Mouse (Mus musculus): Measurements from ENCODE around the gene Utp18.
"Not testable (repeated sequence)": the region's sequence is repeated elsewhere in the genome, so short reads cannot be mapped to it uniquely, and the experiment has no call there.

Gene Utp18

DNA sequence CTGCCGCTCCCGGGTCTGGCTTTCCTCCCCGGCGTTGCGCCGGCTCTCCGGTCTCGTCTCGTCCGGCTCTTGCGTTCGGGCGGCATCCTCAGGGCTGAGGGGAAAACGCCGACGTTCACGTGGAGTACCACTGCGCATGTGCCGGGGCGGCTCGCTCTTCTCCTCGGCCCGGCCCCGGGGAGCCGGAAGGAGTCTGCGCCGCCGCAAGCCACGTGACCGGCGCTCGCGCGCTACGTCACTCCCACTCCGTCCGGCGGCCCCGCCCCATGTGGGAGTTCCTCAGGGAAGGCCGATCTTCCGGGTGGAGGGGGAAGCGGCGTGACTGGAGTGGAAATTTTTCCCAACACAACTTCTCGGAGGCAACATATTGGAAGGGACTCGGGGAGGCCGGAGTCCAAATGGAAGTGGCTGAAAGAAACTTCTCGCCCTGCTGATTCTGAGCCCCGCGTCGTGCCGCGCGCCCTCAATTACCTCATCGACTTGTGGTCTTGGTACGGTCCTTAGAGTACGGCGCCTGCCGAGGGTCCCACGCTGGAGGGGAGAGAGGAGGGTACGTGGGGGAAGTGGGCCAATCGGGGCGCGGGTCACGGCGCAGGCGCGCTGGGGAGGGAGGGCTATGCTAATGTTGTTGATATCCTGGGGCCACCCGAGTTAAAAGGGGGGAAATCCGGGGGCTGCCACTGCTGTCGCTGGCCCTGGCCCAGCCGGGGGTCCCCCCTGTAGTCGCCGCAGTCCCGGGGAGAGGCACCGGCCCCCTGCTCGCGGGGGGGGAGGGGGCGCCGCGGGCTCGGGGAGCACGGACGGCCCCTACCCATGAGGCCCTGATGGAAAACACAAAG lies at the start of gene Utp18, which contains the start of gene Mbtd1:
TSS of gene Utp18 (minus strand) at position 195 of the 839 bp plus-strand sequence.
TSS of gene Mbtd1 (plus strand) at position 281 of the 839 bp plus-strand sequence.
- in situ Hi-C loops (cut with MboI, MseI): no loop called here

DNA sequence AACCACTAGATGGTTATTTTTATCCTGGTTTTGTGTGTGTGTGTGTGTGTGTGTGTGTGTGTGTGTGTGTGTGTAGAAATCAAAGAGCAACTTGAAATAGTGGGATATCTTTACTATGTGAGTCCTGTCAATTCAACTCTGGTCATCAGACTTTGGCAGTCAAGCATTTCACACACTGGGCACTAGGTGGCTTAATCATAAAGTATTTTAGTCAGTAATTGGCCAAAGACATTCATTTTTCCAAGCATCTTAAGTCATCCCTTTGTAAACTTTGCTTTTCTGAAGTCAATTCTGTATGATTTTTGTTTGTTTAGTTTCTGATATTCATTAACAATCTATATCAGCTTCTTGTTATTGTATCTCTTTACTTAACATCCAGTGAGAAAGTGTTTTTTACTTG lies 43.5 kb upstream of the Utp18 start:
- in situ Hi-C loops (cut with MboI, MseI): no loop called here

GRCm38 (mm10) chr11:93915019-93915418 lies 29.5 kb upstream of the Utp18 start:
- in situ Hi-C loops (cut with MboI, MseI): not testable (repeated sequence)

- in situ Hi-C loops (cut with MboI, MseI): no loop called here
Measured at GRCm38 (mm10) chr11:93911603-93912002, 26.0 kb upstream of the Utp18 start.

DNA sequence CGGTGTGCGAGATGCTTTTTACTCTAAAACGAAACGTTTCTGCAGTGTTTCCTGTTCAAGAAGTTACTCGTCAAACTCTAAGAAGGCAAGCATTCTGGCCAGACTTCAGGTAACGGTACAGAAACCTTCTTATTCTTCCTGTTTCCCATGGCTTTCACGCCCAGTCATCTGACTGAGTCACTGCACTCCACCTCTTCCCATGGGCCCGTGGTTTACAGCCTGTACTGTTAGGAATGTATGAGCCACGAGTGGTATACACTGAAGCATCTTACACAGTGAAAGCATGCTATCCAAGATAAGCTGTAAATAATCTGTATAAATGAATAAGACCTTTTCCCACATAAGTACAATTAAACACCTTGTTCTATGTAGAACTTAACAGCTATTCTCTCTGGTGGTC lies 23.3 kb upstream of the Utp18 start:
- in situ Hi-C loops (cut with MboI, MseI): no loop called here

DNA sequence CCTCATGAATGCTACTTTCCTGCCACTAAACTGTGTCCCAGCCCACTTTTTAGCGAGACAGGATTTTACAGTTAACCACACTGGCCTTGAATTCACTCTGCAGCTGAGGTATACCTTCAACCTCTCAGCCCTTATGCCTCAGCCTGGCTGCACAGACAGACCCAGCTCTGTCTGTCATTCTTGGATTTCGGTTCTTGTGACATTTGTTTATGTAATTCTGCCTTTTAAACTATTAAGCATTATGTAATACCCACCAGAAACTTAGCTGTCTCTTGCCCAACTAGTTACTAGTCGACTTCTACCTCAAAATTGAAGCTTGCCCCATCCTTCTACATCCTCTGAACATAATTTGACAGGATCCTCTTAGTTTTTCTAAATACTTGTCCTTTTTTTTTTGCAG lies 22.3 kb upstream of the Utp18 start:
- in situ Hi-C loops (cut with MboI, MseI): no loop called here

GRCm38 (mm10) chr11:93906834-93907233 lies 21.3 kb upstream of the Utp18 start:
- in situ Hi-C loops (cut with MboI, MseI): no loop called here

DNA sequence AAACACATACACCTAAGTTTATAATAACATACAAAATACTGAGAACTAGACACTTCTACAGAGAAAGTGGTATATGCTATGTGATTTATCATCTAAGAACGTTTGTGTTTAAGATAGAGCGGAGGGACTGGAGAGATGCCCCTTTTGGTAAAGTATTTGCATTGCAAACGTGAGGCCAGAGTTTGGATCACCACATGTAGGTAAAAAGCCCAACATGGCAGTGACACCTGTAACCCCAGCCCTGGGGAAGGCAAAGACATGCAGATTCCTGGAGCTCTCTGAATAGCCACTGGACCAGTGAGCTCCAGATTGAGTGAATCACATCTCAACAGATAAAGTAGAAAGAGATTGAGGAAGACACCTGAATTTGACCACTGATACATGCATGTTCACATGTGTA lies 12.2 kb upstream of the Utp18 start:
- in situ Hi-C loops (cut with MboI, MseI): no loop called here

- in situ Hi-C loops (cut with MboI, MseI): no loop called here
Measured at GRCm38 (mm10) chr11:93887080-93887447, 1.5 kb upstream of the Utp18 start.

GRCm38 (mm10) chr11:93886411-93887079 lies 979 bp upstream of the Utp18 start:
- in situ Hi-C loops (cut with MboI, MseI): no loop called here

GRCm38 (mm10) chr11:93884901-93885571 lies 530 bp downstream of the Utp18 start:
- in situ Hi-C loops (cut with MboI, MseI): no loop called here

DNA sequence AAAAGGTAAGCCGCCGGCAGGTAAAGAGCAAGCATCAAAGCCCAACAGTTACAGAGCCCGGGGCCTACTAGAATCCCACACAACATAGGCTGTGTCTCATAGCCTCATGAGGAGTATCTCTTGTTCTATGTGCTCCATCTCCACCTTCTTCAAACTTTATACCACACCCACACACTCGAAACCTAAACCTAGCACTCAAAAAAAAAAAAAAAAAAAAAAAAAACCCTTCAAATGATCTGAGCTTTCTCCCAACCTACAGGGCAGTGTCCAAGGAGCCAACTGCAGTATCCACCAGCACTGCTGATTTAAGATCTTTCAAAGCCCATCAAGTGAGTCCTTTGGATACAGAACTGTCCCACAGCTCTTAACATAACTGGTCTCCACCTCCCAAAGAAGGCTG lies 1.5 kb downstream of the Utp18 start:
- in situ Hi-C loops (cut with MboI, MseI): no loop called here

DNA sequence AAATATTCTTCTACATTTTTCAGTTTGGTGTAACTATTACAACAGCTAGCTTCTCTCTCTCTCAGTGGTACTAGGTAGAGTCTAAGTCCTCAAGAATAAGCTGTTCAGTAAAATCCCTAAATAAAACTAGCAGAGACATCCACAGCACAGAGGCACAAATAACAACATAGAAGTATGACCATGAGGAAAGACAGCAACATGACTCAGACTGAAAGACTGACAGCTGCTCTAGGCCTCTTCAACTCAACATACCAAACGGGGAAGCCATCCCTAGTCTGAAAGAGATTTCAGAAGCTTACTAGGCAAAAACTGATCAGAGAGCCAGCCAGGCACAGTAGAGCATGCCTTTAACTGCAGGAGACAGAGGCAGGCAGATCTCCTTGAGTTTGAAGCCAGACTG lies 22.9 kb downstream of the Utp18 start:
- in situ Hi-C loops (cut with MboI, MseI): no loop called here

GRCm38 (mm10) chr11:93862045-93862623 lies 23.4 kb downstream of the Utp18 start:
- in situ Hi-C loops (cut with MboI, MseI): no loop called here

- in situ Hi-C loops (cut with MboI, MseI): no loop called here
Measured at GRCm38 (mm10) chr11:93861193-93861592, 24.4 kb downstream of the Utp18 start.

- in situ Hi-C loops (cut with MboI, MseI): no loop called here
Measured at GRCm38 (mm10) chr11:93860540-93861172, 24.9 kb downstream of the Utp18 start.

DNA sequence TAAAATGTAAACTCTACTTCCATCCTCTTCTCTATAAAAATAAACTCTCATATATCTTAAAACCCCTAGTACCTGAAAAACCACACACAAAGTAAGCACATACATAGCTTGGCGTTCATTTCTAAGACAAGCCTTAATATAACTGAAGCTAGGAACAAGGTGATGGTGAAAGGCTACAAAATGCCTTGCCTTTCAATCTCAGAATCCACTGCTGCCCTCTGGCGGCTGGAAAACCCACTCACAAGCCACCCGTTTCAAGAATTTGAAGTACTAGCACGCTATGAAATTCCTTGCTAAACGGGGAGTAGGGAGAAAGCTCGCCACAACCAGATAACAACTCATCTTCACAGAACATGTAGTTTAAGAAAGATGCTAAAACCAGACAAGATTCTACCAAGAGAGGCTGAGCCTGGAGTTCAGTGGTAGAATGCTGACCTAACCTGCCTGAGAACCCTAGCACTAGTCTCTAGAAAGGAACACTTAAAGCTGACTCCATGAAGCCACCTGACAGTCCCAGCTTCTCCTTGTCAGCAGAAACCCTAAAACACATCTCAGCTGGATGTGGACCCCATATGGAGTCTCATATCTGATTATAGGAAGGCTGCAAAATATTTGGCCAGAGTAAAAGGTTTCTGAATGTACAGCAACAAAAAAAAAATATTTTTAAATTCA lies 29.1 kb downstream of the Utp18 start:
- in situ Hi-C loops (cut with MboI, MseI): no loop called here

DNA sequence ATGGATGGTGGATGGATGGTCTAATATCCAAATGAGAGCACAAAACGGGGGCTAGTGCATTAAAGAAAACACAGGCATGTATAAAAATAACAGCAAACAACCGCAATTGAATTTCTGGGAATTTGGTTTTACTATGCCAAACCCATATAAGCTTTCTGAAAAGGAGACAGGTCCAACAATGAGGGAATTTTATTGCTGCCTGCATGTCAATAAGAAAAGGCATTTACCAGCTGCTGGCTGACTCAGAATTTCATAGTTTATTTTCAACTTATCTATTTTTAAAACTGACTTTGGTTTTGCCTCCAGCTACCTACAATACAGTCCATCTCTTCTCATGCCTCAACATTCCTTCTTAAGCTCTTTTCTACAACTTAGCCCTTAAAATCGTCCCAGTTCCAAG lies 33.0 kb downstream of the Utp18 start:
- in situ Hi-C loops (cut with MboI, MseI): no loop called here

DNA sequence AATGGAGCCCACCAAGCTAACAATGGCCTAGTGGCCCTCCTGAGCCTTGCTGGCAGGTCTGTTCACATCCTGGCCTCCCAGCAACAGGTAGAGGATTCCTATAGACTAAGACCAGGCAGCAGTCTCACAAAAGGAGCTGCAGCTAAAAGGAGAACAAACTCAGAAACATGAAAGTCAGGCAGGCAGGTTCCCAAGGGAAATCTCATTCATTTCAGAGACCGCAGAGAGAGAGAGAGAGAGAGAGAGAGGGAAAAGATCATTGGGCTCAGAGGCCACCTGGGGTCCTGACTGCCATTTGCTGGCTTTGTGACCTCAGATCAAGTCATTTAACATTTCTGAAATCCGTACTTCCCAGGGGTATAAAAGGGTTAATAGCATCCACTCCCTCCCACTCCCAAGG lies 38.2 kb downstream of the Utp18 start:
- in situ Hi-C loops (cut with MboI, MseI): no loop called here

DNA sequence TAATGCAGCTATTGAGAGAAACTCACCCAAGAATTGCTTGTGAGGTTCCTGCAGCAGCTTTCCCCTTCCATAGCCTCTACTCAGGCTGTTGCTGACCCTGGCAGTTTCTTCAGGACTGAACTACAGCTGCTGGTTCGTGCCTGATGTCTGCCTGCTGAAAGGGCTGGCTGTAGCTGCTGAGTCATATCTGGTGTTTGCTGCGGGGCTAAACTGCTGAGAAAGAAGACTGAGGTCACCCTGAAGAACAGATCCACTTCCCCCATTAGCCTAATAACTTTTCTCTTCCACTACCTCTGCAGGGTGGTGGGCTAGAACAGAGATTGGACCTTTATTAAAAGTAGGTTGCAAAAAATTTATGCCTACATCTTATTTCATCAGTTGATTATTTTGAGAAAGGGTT lies 49.8 kb downstream of the Utp18 start:
- in situ Hi-C loops (cut with MboI, MseI): loop anchor here (10.0 kb wide), 1 partner anchor 1971 kb away; no protein-coding TSS in a partner anchor

GRCm38 (mm10) chr11:93829971-93830370 lies 55.6 kb downstream of the Utp18 start:
- in situ Hi-C loops (cut with MboI, MseI): loop anchor here (10.0 kb wide), 1 partner anchor 1965 kb away; no protein-coding TSS in a partner anchor

Measured in regulatory T cell (primary cell).